Mouse (Mus musculus) kidney, postnatal 0 days (tissue): ENCODE results near the gene 0610009B22Rik. TPM values are rescaled to one million over a fixed set of nuclear protein-coding genes. Genes with fewer than 3 reads are reported as not detected.

ENCODE experiments used
- ATAC-seq: fragments of 200-750 bp; cut with Nextera tagmentation; replicated peaks from 2 replicates; pipeline ENCODE4 v1.8.0; 2017; ENCODE audit warnings: low read depth, moderate number of reproducible peaks, moderate TSS enrichment, moderate library complexity; ENCODE audit not compliant: low FRiP score
- DNase-seq: peaks from one replicate; pipeline ENCODE4 v3.0.0-alpha.2; 2016; ENCODE audit warnings: low spot score
- H3K27ac ChIP-seq: fragments of 300-500 bp; sonication (generic); 2 replicates; pipeline ENCODE4 v1.5.1; 2014; ENCODE audit warnings: mild to moderate bottlenecking
- H3K27me3 ChIP-seq: fragments of 300-500 bp; sonication (generic); 2 replicates; pipeline ENCODE4 v1.6.1; 2014; ENCODE audit warnings: low read length, mixed read lengths; ENCODE audit not compliant: insufficient read depth
- H3K36me3 ChIP-seq: fragments of 300-500 bp; sonication (generic); 2 replicates; pipeline ENCODE4 v1.6.1; 2014; ENCODE audit warnings: low read length, mixed read lengths; ENCODE audit not compliant: insufficient read depth
- H3K4me1 ChIP-seq: fragments of 300-500 bp; sonication (generic); replicated peaks from 2 replicates; pipeline ENCODE4 v1.6.1; 2014; ENCODE audit warnings: antibody characterized with exemption, low read length, mixed read lengths; ENCODE audit not compliant: insufficient read depth
- H3K4me2 ChIP-seq: fragments of 300-500 bp; sonication (generic); 2 replicates; pipeline ENCODE4 v1.6.1; 2014; ENCODE audit warnings: mild to moderate bottlenecking, low read length, moderate library complexity, mixed read lengths
- H3K4me3 ChIP-seq: fragments of 300-500 bp; sonication (generic); replicated peaks from 2 replicates; pipeline ENCODE4 v1.5.1; 2014; ENCODE audit warnings: low read depth, low read length
- H3K9ac ChIP-seq: fragments of 300-500 bp; sonication (generic); 2 replicates; pipeline ENCODE4 v1.6.1; 2014; ENCODE audit warnings: low read depth, low read length
- H3K9me3 ChIP-seq: fragments of 300-500 bp; sonication (generic); replicated peaks from 2 replicates; pipeline ENCODE4 v1.6.1; 2016; ENCODE audit warnings: low read length, inconsistent platforms, mixed read lengths
- CTCF ChIP-seq: IDR thresholded peaks from 2 replicates; pipeline ENCODE4 v1.5.1; 2016; ENCODE audit warnings: antibody characterized with exemption, low read depth, mild to moderate bottlenecking, moderate library complexity
- WGBS: fragments of 180-500 bp; shearing (Covaris S2); extraction: QIAGEN DNeasy Blood & Tissue Kit; methylation state at CpG from one replicate; pipeline ENCODE4 v1.1.7; 2014; 5-methylcytosine and 5-hydroxymethylcytosine counted together
- polyA plus RNA-seq: library from polyadenylated mRNA; unstranded; fragments of >200 nt; fragmentation: Nextera tagmentation; extraction: Ambion mirVana; gene quantifications from 2 replicates; pipeline ENCODE4 v1.2.1, GENCODE M21; 2015

The 0610009B22Rik gene
- polyA plus RNA-seq, 1 experiment from 2014 or later: 163 TPM

- TF ChIP-seq CTCF: peak; percentile 99
- H3K27me3 ChIP-seq: no peaks in the 10 kb centered on the region
- ATAC-seq (peak; percentile 54), DNase-seq (peak; percentile 92)
- H3K4me1 ChIP-seq: no peaks in the 10 kb centered on the region
- H3K4me2 ChIP-seq: peak overlapping the region; percentile 25; the same call in 1 of the 2 replicates
- H3K9ac ChIP-seq: no peak overlapping the region
- H3K4me3 ChIP-seq: no peak overlapping the region
- H3K36me3 ChIP-seq: 0 out of 2 replicates have a peak, but pooled peaks cover 3% of the 10 kb centered on the region
- H3K9me3 ChIP-seq: no peaks in the 10 kb centered on the region
- H3K27ac ChIP-seq: no peak overlapping the region
- 36% methylated on average over 13 of the region's 13 CpGs for WGBS
Observed at GRCm38 (mm10) chr11:51681324-51681975, 7.2 kb downstream of the 0610009B22Rik start.

GRCm38 (mm10) chr11:51679466-51679865, 9.2 kb downstream of the 0610009B22Rik start:
- no peaks in the 10 kb centered on the region for H3K27me3 ChIP-seq
- no peak for DNase-seq
- H3K9me3 ChIP-seq: no peaks in the 10 kb centered on the region
- no peak overlapping the region for H3K4me3 ChIP-seq
- no peaks in the 10 kb centered on the region for H3K4me1 ChIP-seq
- no peak overlapping the region for H3K9ac ChIP-seq
- H3K27ac ChIP-seq: no peak overlapping the region
- no peak overlapping the region for H3K4me2 ChIP-seq
- TF ChIP-seq CTCF: no peak
- WGBS: 76% methylated on average over 3 of the region's 3 CpGs
- no peaks in the 10 kb centered on the region for H3K36me3 ChIP-seq
- no peak for ATAC-seq

DNA sequence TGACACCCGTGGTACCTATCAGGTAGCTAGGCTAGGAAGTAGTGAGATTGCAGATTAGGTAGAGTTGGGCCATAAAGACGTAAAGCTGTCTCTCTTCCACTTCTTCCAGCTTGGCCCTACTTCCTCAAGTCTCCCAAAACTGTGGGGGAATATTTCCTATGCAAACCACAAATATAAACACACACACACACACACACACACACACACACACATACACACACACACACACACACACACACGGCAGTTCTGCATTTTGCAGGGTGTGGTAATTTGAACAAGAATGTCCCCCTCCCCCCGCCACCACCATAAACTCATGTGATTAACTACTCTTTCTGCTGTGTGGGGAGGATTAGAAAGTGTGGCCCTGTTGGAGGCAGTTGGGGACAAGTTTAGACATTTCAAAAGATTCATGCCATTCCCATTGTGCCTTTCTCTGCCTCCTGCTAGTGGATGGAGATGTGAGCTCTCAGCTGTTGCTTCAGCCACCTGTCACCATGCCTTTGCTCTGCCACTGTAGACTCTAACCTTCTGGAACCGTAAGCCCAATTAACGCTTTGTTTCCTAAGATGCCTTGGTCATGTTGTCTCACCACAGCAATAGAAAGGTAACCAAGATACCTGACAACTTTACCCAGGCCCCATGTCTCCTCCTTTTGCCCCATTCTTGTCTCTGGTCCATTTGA, 10.8 kb downstream of the 0610009B22Rik start:
- Histone ChIP-seq H3K4me2 (no peak overlapping the region), H3K27ac (no peak overlapping the region), H3K36me3 (no peaks in the 10 kb centered on the region), H3K27me3 (no peaks in the 10 kb centered on the region), H3K4me1 (no peaks in the 10 kb centered on the region), H3K9ac (no peak overlapping the region), H3K9me3 (no peaks in the 10 kb centered on the region), H3K4me3 (no peak overlapping the region)
- 43% methylated on average over 6 of the region's 6 CpGs for WGBS
- no peak for DNase-seq
- no peak for ATAC-seq
- TF ChIP-seq CTCF: no peak

GRCm38 (mm10) chr11:51675386-51675785, 13.3 kb downstream of the 0610009B22Rik start:
- H3K4me1 ChIP-seq: no peaks in the 10 kb centered on the region
- no peak overlapping the region for H3K27ac ChIP-seq
- DNase-seq (no peak), ATAC-seq (no peak)
- no peaks in the 10 kb centered on the region for H3K27me3 ChIP-seq
- 84% methylated on average over 5 of the region's 5 CpGs for WGBS
- H3K4me2 ChIP-seq: no peak overlapping the region
- H3K9me3 ChIP-seq: no peaks in the 10 kb centered on the region
- no peak for TF ChIP-seq CTCF
- no peak overlapping the region for H3K9ac ChIP-seq
- no peaks in the 10 kb centered on the region for H3K36me3 ChIP-seq
- no peak overlapping the region for H3K4me3 ChIP-seq

- Histone ChIP-seq H3K27me3 (no peaks in the 10 kb centered on the region), H3K9me3 (no peaks in the 10 kb centered on the region), H3K4me1 (no peaks in the 10 kb centered on the region), H3K27ac (no peak overlapping the region), H3K4me3 (no peak overlapping the region), H3K36me3 (no peaks in the 10 kb centered on the region), H3K4me2 (no peak overlapping the region), H3K9ac (no peak overlapping the region)
- DNase-seq: no peak
- WGBS: 67% methylated on average over 9 of the region's 9 CpGs
- peak; percentile 63; the same call in 1 of the 2 replicates for ATAC-seq
- TF ChIP-seq CTCF: no peak
Observed at GRCm38 (mm10) chr11:51673291-51673690, 15.4 kb downstream of the 0610009B22Rik start.

DNA sequence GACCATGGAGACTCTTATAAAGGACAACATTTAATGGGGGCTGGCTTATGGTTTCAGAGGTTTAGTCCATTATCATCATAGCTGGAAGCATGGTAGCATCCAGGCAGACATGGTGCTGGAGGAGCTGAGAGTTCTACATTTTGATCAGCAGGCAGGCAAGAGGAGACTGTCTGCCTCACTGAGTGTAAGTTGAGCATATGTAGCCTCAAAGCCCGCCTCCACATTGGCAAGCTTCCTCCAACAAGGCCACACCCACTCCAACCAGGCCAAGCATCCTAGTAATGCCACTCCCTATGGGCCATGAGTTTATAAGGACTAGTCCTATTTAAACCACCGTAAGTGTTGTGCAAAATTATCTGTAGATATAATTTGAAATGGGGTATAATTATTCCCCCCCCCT, 17.3 kb downstream of the 0610009B22Rik start:
- no peak for DNase-seq

More for the DNA sequence above, 17.3 kb downstream of the 0610009B22Rik start:
- H3K36me3 ChIP-seq: no peaks in the 10 kb centered on the region
- H3K4me1 ChIP-seq: no peaks in the 10 kb centered on the region
- H3K27me3 ChIP-seq: no peaks in the 10 kb centered on the region
- no peak overlapping the region for H3K9ac ChIP-seq
- H3K9me3 ChIP-seq: no peaks in the 10 kb centered on the region
- ATAC-seq: no peak
- 81% methylated on average over 2 of the region's 2 CpGs for WGBS
- no peak for TF ChIP-seq CTCF
- H3K4me2 ChIP-seq: no peak overlapping the region
- no peak overlapping the region for H3K27ac ChIP-seq
- H3K4me3 ChIP-seq: no peak overlapping the region
